Mouse (Mus musculus) hematopoietic stem cell, adult 5-6 weeks (primary cell): ENCODE data around the gene Syn3. TPM values are rescaled to one million over a fixed set of nuclear protein-coding genes. Genes with fewer than 3 reads are reported as not detected.

Experiments used
- ATAC-seq, 2 experiments: fragments of 125-278 bp in 1 of 2; replicated peaks in 1 of 2; 2 replicates each; pipeline ENCODE4 v1.8.0; 2016 to 2017; ENCODE audit warnings: inconsistent platforms in 2 of 2, mild to moderate bottlenecking in 2 of 2, moderate number of reproducible peaks in 2 of 2, low read depth in 1 of 2, moderate TSS enrichment in 1 of 2; ENCODE audit not compliant: low FRiP score in 2 of 2, poor library complexity in 2 of 2, severe bottlenecking in 2 of 2, insufficient read depth in 1 of 2, low TSS enrichment in 1 of 2
- total RNA-seq: library from RNA; stranded (forward); fragments of 172-1452, 232-1000 nt; gene quantifications from 2 replicates; pipeline ENCODE4 v1.2.3, GENCODE M21; 2017

Syn3 gene
- total RNA-seq, 1 experiment from 2014 or later, result 2.6 TPM

- no peak for ATAC-seq
Measured at GRCm38 (mm10) chr10:86337239-86337638, 161.5 kb downstream of the Syn3 start.

- no peak for ATAC-seq
Measured at GRCm38 (mm10) chr10:86336506-86336905, 162.2 kb downstream of the Syn3 start.

GRCm38 (mm10) chr10:86334581-86334980, 164.1 kb downstream of the Syn3 start:
- no peak for ATAC-seq

- no peak for ATAC-seq
Measured at GRCm38 (mm10) chr10:86332942-86333341, 165.8 kb downstream of the Syn3 start.

- ATAC-seq, result no peak
Measured at GRCm38 (mm10) chr10:86331681-86332281, 166.9 kb downstream of the Syn3 start.

- no peak for ATAC-seq
Measured at GRCm38 (mm10) chr10:86330993-86331680, 167.6 kb downstream of the Syn3 start.

GRCm38 (mm10) chr10:86329241-86329882, 169.3 kb downstream of the Syn3 start:
- ATAC-seq, result no peak

GRCm38 (mm10) chr10:86328691-86329090, 170.0 kb downstream of the Syn3 start:
- no peak for ATAC-seq

- no peak for ATAC-seq
Measured at GRCm38 (mm10) chr10:86328143-86328542, 170.6 kb downstream of the Syn3 start.

- no peak for ATAC-seq
Measured at GRCm38 (mm10) chr10:86325272-86325671, 173.4 kb downstream of the Syn3 start.

GRCm38 (mm10) chr10:86323275-86323994, 175.3 kb downstream of the Syn3 start:
- no peak for ATAC-seq

GRCm38 (mm10) chr10:86322006-86322405, 176.7 kb downstream of the Syn3 start:
- ATAC-seq, result no peak

GRCm38 (mm10) chr10:86321194-86321593, 177.5 kb downstream of the Syn3 start:
- no peak for ATAC-seq

- no peak for ATAC-seq
Measured at GRCm38 (mm10) chr10:86320204-86320603, 178.5 kb downstream of the Syn3 start.

- no peak for ATAC-seq
Measured at GRCm38 (mm10) chr10:86319526-86319925, 179.2 kb downstream of the Syn3 start.

GRCm38 (mm10) chr10:86318552-86319140, 180.1 kb downstream of the Syn3 start:
- ATAC-seq, result no peak

- ATAC-seq, result no peak
Measured at GRCm38 (mm10) chr10:86317633-86318032, 181.1 kb downstream of the Syn3 start.

GRCm38 (mm10) chr10:86315513-86315912, 183.2 kb downstream of the Syn3 start:
- ATAC-seq, result no peak
